Mouse (Mus musculus): ENCODE data around the gene Adrb1. TPM values are rescaled to one million over a fixed set of nuclear protein-coding genes. Genes with fewer than 3 reads are reported as not detected.

Gene Adrb1
- polyA plus RNA-seq, 1 experiment from 2014 or later, result 1.7 TPM

GRCm38 (mm10) chr19:56682843-56683242 lies 39.2 kb upstream of the Adrb1 start:
- no peak overlapping the region for H3K4me3 ChIP-seq (ENCODE audit: low read depth, low read length)
- H3K9ac ChIP-seq (ENCODE audit: low read depth, low read length), result no peak overlapping the region
- no peak for ATAC-seq (ENCODE audit: low read depth)
- DNase-seq (ENCODE audit: low spot score), result no peak
- H3K27me3 ChIP-seq (replicated peaks; ENCODE audit: control insufficient read depth, insufficient read depth, low read length), result no peaks in the 10 kb centered on the region
- H3K4me2 ChIP-seq (ENCODE audit: low read depth, low read length), result no peak overlapping the region
- H3K9me3 ChIP-seq (ENCODE audit: control insufficient read depth, low read length), result no peaks in the 10 kb centered on the region
- WGBS, result 65% methylated on average over 7 of the region's 7 CpGs
- H3K4me1 ChIP-seq (ENCODE audit: control insufficient read depth, insufficient read depth, low read length), result peaks cover 7% of the 10 kb centered on the region; the same call in 1 of the 2 replicates
- H3K27ac ChIP-seq (replicated peaks; ENCODE audit: low read depth, low read length), result no peak overlapping the region
- no peaks in the 10 kb centered on the region for H3K36me3 ChIP-seq (ENCODE audit: control insufficient read depth, insufficient read depth, low read length)

DNA sequence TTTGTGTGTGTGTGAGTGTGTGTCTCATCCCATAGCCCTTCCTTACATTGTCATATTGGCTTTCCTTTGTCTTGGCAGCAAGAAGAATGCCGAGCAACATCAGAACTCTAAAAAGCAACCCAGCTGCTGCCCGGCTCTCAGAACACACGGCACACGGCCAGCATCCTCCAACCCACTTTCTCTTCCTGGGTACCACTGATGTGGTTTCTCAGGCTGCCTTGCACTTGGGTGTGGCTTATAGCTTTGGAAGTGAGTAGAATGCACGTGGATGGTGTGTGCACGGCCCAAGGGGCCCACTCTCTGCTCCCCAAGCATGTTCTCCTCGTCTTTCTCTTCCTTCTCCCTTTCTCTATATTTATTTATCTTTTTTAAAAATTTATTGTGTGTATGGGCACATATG lies 36.5 kb upstream of the Adrb1 start:
- H3K9me3 ChIP-seq (ENCODE audit: control insufficient read depth, low read length), result no peaks in the 10 kb centered on the region
- H3K27me3 ChIP-seq (replicated peaks; ENCODE audit: control insufficient read depth, insufficient read depth, low read length), result no peaks in the 10 kb centered on the region
- DNase-seq (ENCODE audit: low spot score) (no peak), ATAC-seq (ENCODE audit: low read depth) (no peak)
- H3K4me1 ChIP-seq (ENCODE audit: control insufficient read depth, insufficient read depth, low read length), result no peaks in the 10 kb centered on the region
- H3K4me3 ChIP-seq (ENCODE audit: low read depth, low read length), result no peak overlapping the region
- WGBS, result 65% methylated on average over 7 of the region's 7 CpGs
- H3K27ac ChIP-seq (replicated peaks; ENCODE audit: low read depth, low read length), result no peak overlapping the region
- H3K4me2 ChIP-seq (ENCODE audit: low read depth, low read length), result no peak overlapping the region
- H3K9ac ChIP-seq (ENCODE audit: low read depth, low read length), result no peak overlapping the region
- no peaks in the 10 kb centered on the region for H3K36me3 ChIP-seq (ENCODE audit: control insufficient read depth, insufficient read depth, low read length)

DNA sequence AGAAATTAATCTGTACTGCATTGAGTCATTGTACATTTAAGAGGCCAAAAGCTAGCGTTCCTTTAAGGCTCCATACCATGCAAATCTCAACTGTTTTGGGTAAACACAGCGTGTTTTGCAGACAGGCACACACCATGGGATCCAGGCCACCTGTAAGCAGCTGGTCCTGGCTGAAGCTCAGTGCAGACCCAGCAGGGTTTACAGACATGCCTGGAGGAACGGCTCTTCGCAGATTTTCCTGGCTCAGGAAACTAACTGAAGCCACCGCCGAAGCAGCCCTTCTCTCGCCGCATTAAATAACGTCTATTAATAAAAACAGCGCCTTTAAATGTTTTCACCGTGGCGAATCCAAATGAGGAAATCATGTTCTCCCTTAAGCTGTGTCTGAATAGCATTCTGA lies 35.8 kb upstream of the Adrb1 start:
- Histone ChIP-seq H3K27me3 (replicated peaks; ENCODE audit: control insufficient read depth, insufficient read depth, low read length) (no peaks in the 10 kb centered on the region), H3K27ac (replicated peaks; ENCODE audit: low read depth, low read length) (no peak overlapping the region), H3K4me1 (ENCODE audit: control insufficient read depth, insufficient read depth, low read length) (no peaks in the 10 kb centered on the region), H3K9me3 (ENCODE audit: control insufficient read depth, low read length) (no peaks in the 10 kb centered on the region), H3K9ac (ENCODE audit: low read depth, low read length) (no peak overlapping the region), H3K4me3 (ENCODE audit: low read depth, low read length) (no peak overlapping the region), H3K36me3 (ENCODE audit: control insufficient read depth, insufficient read depth, low read length) (no peaks in the 10 kb centered on the region), H3K4me2 (ENCODE audit: low read depth, low read length) (no peak overlapping the region)
- 67% methylated on average over 12 of the region's 12 CpGs for WGBS
- DNase-seq (ENCODE audit: low spot score) (no peak), ATAC-seq (ENCODE audit: low read depth) (no peak)

DNA sequence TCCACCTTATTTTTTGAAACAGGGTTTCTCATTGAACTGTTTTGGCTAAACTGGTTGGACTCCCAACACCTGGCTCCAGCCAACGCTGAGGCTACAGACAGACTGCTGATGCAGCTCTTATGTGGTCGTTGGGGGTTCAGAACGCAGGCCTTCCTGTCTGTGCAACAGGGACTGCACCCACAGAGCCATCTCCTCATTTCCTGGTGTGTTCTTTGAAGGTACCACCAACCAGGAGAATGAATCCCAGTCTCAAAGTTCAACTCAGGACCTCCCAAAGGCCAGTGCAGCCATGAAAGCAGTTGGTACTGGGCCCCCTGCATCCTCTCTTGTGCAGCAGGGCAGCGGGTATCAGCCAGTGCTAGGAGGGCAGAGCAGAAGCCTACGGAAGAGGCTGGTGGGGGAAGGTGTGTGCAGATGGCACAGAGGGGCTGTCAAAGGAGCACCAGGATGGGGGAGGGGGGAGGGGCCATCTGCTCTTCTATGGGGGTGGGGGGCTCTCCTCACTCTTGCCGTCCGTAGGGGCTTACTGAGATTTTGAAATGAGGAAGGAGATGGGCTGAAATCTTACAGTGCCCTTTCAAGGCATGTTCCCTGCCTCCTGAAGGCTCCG lies 34.9 kb upstream of the Adrb1 start:
- H3K9ac ChIP-seq (ENCODE audit: low read depth, low read length), result no peak overlapping the region
- H3K27ac ChIP-seq (replicated peaks; ENCODE audit: low read depth, low read length), result no peak overlapping the region
- H3K27me3 ChIP-seq (replicated peaks; ENCODE audit: control insufficient read depth, insufficient read depth, low read length), result no peaks in the 10 kb centered on the region
- H3K4me1 ChIP-seq (ENCODE audit: control insufficient read depth, insufficient read depth, low read length), result no peaks in the 10 kb centered on the region
- H3K4me3 ChIP-seq (ENCODE audit: low read depth, low read length), result no peak overlapping the region
- no peak for DNase-seq (ENCODE audit: low spot score)
- no peak for ATAC-seq (ENCODE audit: low read depth)
- 75% methylated on average over 8 of the region's 8 CpGs for WGBS
- no peak overlapping the region for H3K4me2 ChIP-seq (ENCODE audit: low read depth, low read length)
- H3K9me3 ChIP-seq (ENCODE audit: control insufficient read depth, low read length), result no peaks in the 10 kb centered on the region
- H3K36me3 ChIP-seq (ENCODE audit: control insufficient read depth, insufficient read depth, low read length), result no peaks in the 10 kb centered on the region

DNA sequence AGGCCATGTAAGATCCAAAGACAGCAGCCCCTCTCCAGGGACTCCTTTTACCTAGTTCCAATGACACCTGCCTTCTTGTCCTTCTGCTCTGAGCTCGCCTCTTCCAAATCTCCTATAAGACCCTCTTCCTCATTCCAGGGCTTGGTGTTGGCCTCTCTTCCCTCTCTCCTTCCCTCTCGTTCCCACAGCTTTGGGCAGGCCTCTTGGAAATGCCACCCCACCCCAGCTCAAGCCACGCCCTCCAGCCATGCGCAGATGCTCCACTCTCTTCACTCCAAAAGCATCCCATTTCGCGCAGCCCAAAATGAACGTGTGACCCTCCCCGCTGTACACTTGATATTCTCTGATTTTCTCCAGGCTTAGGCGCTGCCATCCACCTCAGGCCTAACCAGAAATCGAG lies 34.3 kb upstream of the Adrb1 start:
- ATAC-seq (ENCODE audit: low read depth) (no peak), DNase-seq (ENCODE audit: low spot score) (no peak)
- Histone ChIP-seq H3K4me3 (ENCODE audit: low read depth, low read length) (no peak overlapping the region), H3K9me3 (ENCODE audit: control insufficient read depth, low read length) (no peaks in the 10 kb centered on the region), H3K36me3 (ENCODE audit: control insufficient read depth, insufficient read depth, low read length) (no peaks in the 10 kb centered on the region), H3K9ac (ENCODE audit: low read depth, low read length) (no peak overlapping the region), H3K4me2 (ENCODE audit: low read depth, low read length) (no peak overlapping the region), H3K27ac (replicated peaks; ENCODE audit: low read depth, low read length) (no peak overlapping the region), H3K4me1 (ENCODE audit: control insufficient read depth, insufficient read depth, low read length) (no peaks in the 10 kb centered on the region), H3K27me3 (replicated peaks; ENCODE audit: control insufficient read depth, insufficient read depth, low read length) (no peaks in the 10 kb centered on the region)
- WGBS, result 72% methylated on average over 10 of the region's 10 CpGs

GRCm38 (mm10) chr19:56688661-56689335 lies 33.2 kb upstream of the Adrb1 start:
- Histone ChIP-seq H3K36me3 (ENCODE audit: control insufficient read depth, insufficient read depth, low read length) (no peaks in the 10 kb centered on the region), H3K9ac (ENCODE audit: low read depth, low read length) (no peak overlapping the region), H3K4me2 (ENCODE audit: low read depth, low read length) (no peak overlapping the region), H3K27ac (replicated peaks; ENCODE audit: low read depth, low read length) (no peak overlapping the region), H3K27me3 (replicated peaks; ENCODE audit: control insufficient read depth, insufficient read depth, low read length) (no peaks in the 10 kb centered on the region), H3K4me1 (ENCODE audit: control insufficient read depth, insufficient read depth, low read length) (no peaks in the 10 kb centered on the region), H3K9me3 (ENCODE audit: control insufficient read depth, low read length) (no peaks in the 10 kb centered on the region), H3K4me3 (ENCODE audit: low read depth, low read length) (no peak overlapping the region)
- 71% methylated on average over 12 of the region's 12 CpGs for WGBS
- no peak for ATAC-seq (ENCODE audit: low read depth)
- no peak for DNase-seq (ENCODE audit: low spot score)

DNA sequence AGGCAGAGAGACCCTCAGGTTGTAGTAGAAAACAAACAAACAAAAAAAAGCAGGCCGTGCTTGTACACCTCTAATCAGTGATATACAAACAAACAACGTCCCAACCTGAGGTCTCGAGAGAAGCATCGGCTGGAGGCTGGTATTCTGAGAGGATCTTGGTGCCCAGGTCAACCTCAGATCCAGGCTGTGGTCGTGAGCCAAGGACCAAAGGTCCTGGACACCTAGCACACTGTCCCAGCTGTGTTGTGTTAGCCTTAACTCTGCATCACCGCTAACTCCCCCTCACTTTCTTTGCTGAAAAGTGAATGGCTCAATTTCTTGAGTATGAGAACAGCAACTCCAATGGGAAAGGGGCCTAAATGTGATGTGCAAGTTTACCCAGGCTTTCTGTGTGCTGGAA lies 32.5 kb upstream of the Adrb1 start:
- WGBS, result 75% methylated on average over 6 of the region's 6 CpGs
- H3K9ac ChIP-seq (ENCODE audit: low read depth, low read length), result no peak overlapping the region
- DNase-seq (ENCODE audit: low spot score) (no peak), ATAC-seq (ENCODE audit: low read depth) (no peak)
- H3K9me3 ChIP-seq (ENCODE audit: control insufficient read depth, low read length), result no peaks in the 10 kb centered on the region
- no peak overlapping the region for H3K4me3 ChIP-seq (ENCODE audit: low read depth, low read length)
- H3K27me3 ChIP-seq (replicated peaks; ENCODE audit: control insufficient read depth, insufficient read depth, low read length), result no peaks in the 10 kb centered on the region
- no peaks in the 10 kb centered on the region for H3K4me1 ChIP-seq (ENCODE audit: control insufficient read depth, insufficient read depth, low read length)
- no peak overlapping the region for H3K27ac ChIP-seq (replicated peaks; ENCODE audit: low read depth, low read length)
- H3K4me2 ChIP-seq (ENCODE audit: low read depth, low read length), result no peak overlapping the region
- no peaks in the 10 kb centered on the region for H3K36me3 ChIP-seq (ENCODE audit: control insufficient read depth, insufficient read depth, low read length)

DNA sequence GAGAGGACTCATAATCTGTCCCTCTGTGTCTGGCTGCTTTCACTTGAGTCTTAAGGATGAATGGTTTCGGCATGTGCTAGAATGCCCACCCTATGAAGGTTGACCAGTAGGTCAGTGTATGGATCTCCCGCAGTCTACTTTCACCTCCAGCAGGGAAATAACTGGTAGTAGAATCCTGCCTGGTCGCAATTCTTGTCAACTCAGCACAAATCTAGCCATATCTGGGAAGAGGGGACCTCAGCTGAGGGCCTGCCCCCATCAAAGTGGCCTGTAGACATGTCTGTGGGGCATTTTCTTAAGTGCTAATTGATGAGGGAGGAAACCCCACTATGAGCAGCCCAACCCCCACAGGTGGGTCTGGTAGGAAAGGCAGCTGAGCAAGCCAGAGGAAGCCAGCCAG lies 30.9 kb upstream of the Adrb1 start:
- no peaks in the 10 kb centered on the region for H3K9me3 ChIP-seq (ENCODE audit: control insufficient read depth, low read length)
- DNase-seq (ENCODE audit: low spot score) (no peak), ATAC-seq (ENCODE audit: low read depth) (no peak)
- H3K36me3 ChIP-seq (ENCODE audit: control insufficient read depth, insufficient read depth, low read length), result no peaks in the 10 kb centered on the region
- H3K4me2 ChIP-seq (ENCODE audit: low read depth, low read length), result no peak overlapping the region
- H3K27me3 ChIP-seq (replicated peaks; ENCODE audit: control insufficient read depth, insufficient read depth, low read length), result no peaks in the 10 kb centered on the region
- H3K4me3 ChIP-seq (ENCODE audit: low read depth, low read length), result no peak overlapping the region
- H3K27ac ChIP-seq (replicated peaks; ENCODE audit: low read depth, low read length), result no peak overlapping the region
- 87% methylated on average over 3 of the region's 3 CpGs for WGBS
- no peak overlapping the region for H3K9ac ChIP-seq (ENCODE audit: low read depth, low read length)
- H3K4me1 ChIP-seq (ENCODE audit: control insufficient read depth, insufficient read depth, low read length), result no peaks in the 10 kb centered on the region

DNA sequence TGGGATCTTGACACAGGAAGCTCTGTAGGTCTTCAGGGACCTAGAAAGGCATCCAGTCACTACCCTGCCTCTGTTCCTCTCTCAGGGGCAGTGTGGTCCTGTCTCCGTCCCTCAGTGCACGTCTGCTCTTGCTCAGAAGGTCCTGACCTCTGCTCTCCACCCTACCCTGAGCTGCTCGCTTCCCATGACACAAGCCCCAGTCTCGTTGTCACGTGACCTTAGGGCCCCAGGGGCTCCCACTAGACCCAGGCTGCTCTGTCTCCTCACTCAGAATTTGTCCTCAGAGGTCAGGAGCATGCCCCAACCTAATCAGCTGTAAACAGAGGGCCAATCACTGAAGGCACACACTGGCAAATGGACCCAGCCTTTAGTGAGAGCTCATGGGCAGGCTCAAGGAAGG lies 29.5 kb upstream of the Adrb1 start:
- Histone ChIP-seq H3K4me3 (ENCODE audit: low read depth, low read length) (no peak overlapping the region), H3K4me1 (ENCODE audit: control insufficient read depth, insufficient read depth, low read length) (no peaks in the 10 kb centered on the region), H3K27ac (replicated peaks; ENCODE audit: low read depth, low read length) (no peak overlapping the region), H3K4me2 (ENCODE audit: low read depth, low read length) (no peak overlapping the region), H3K9me3 (ENCODE audit: control insufficient read depth, low read length) (no peaks in the 10 kb centered on the region), H3K9ac (ENCODE audit: low read depth, low read length) (no peak overlapping the region), H3K27me3 (replicated peaks; ENCODE audit: control insufficient read depth, insufficient read depth, low read length) (no peaks in the 10 kb centered on the region), H3K36me3 (ENCODE audit: control insufficient read depth, insufficient read depth, low read length) (no peaks in the 10 kb centered on the region)
- WGBS, result 24% methylated on average over 5 of the region's 5 CpGs
- ATAC-seq (ENCODE audit: low read depth) (no peak), DNase-seq (ENCODE audit: low spot score) (no peak)

Data from embryonic facial prominence, embryonic 14.5 days (tissue).